Mouse (Mus musculus) neural tube, embryonic 11.5 days (tissue): Measurements from ENCODE around the gene Apela. TPM values are rescaled to one million over a fixed set of nuclear protein-coding genes. Genes with fewer than 3 reads are reported as not detected.

Experiments
- ATAC-seq: fragments of 200-750 bp; cut with Nextera tagmentation; 2 replicates; pipeline ENCODE4 v1.8.0; 2017; ENCODE audit warnings: moderate number of reproducible peaks, mild to moderate bottlenecking, moderate TSS enrichment, moderate library complexity; ENCODE audit not compliant: insufficient read depth, low FRiP score, low TSS enrichment
- DNase-seq: peaks from one replicate; pipeline ENCODE4 v3.0.0-alpha.2; 2015; ENCODE audit warnings: low spot score
- H3K27ac ChIP-seq: fragments of 300-500 bp; sonication (generic); 2 replicates; pipeline ENCODE4 v1.5.1; 2014; ENCODE audit warnings: low read depth, mild to moderate bottlenecking, low read length
- H3K27me3 ChIP-seq: fragments of 300-500 bp; sonication (generic); 2 replicates; pipeline ENCODE4 v1.6.1; 2014; ENCODE audit warnings: mild to moderate bottlenecking, low read length, mixed read lengths; ENCODE audit not compliant: control insufficient read depth, insufficient read depth
- H3K36me3 ChIP-seq: fragments of 300-500 bp; sonication (generic); 2 replicates; pipeline ENCODE4 v1.6.1; 2014; ENCODE audit warnings: mild to moderate bottlenecking, low read length, moderate library complexity, mixed read lengths; ENCODE audit not compliant: control insufficient read depth, insufficient read depth
- H3K4me1 ChIP-seq: fragments of 300-500 bp; sonication (generic); 2 replicates; pipeline ENCODE4 v1.6.1; 2014; ENCODE audit warnings: low read length, mixed read lengths; ENCODE audit not compliant: control insufficient read depth, insufficient read depth
- H3K4me2 ChIP-seq: fragments of 300-500 bp; sonication (generic); 2 replicates; pipeline ENCODE4 v1.6.1; 2014; ENCODE audit warnings: low read depth, mild to moderate bottlenecking, moderate library complexity
- H3K4me3 ChIP-seq: fragments of 300-500 bp; sonication (generic); 2 replicates; pipeline ENCODE4 v1.5.1; 2014; ENCODE audit warnings: low read depth, low read length
- H3K9ac ChIP-seq: fragments of 300-500 bp; sonication (generic); 2 replicates; pipeline ENCODE4 v1.6.1; 2014; ENCODE audit warnings: mild to moderate bottlenecking, low read length
- H3K9me3 ChIP-seq: fragments of 300-500 bp; sonication (generic); 2 replicates; pipeline ENCODE4 v1.6.1; 2016; ENCODE audit warnings: low read length; ENCODE audit not compliant: control insufficient read depth
- WGBS: fragments of 180-500 bp; shearing (Covaris S2); extraction: QIAGEN DNeasy Blood & Tissue Kit; methylation state at CpG from one replicate; pipeline ENCODE4 v1.1.7; 2014; 5-methylcytosine and 5-hydroxymethylcytosine counted together
- polyA plus RNA-seq: library from polyadenylated mRNA; unstranded; fragments of >200 nt; fragmentation: Nextera tagmentation; extraction: Ambion mirVana; gene quantifications from 2 replicates; pipeline ENCODE4 v1.2.1, GENCODE M21; 2014

Apela gene
- polyA plus RNA-seq, 1 experiment from 2014 or later = 10.3 TPM

- ATAC-seq (no peak), DNase-seq (no peak)
- H3K36me3 ChIP-seq = no peaks in the 10 kb centered on the region
- H3K9me3 ChIP-seq = no peaks in the 10 kb centered on the region
- H3K27ac ChIP-seq = no peak overlapping the region
- H3K9ac ChIP-seq = no peak overlapping the region
- no peaks in the 10 kb centered on the region for H3K4me1 ChIP-seq
- WGBS = 44% methylated on average over 2 of the region's 2 CpGs
- H3K27me3 ChIP-seq = no peaks in the 10 kb centered on the region
- no peak overlapping the region for H3K4me3 ChIP-seq
- H3K4me2 ChIP-seq = no peak overlapping the region
Observed at GRCm38 (mm10) chr8:65064071-65064470, 26.9 kb upstream of the Apela start.

- WGBS = 64% methylated on average over 4 of the region's 4 CpGs
- no peaks in the 10 kb centered on the region for H3K4me1 ChIP-seq
- H3K4me2 ChIP-seq = no peak overlapping the region
- H3K36me3 ChIP-seq = no peaks in the 10 kb centered on the region
- H3K27me3 ChIP-seq = no peaks in the 10 kb centered on the region
- no peak overlapping the region for H3K9ac ChIP-seq
- no peaks in the 10 kb centered on the region for H3K9me3 ChIP-seq
- no peak overlapping the region for H3K4me3 ChIP-seq
- DNase-seq (no peak), ATAC-seq (no peak)
- no peak overlapping the region for H3K27ac ChIP-seq
Observed at GRCm38 (mm10) chr8:65062195-65062594, 25.1 kb upstream of the Apela start.

- Histone ChIP-seq H3K4me1 (no peaks in the 10 kb centered on the region), H3K36me3 (no peaks in the 10 kb centered on the region), H3K27ac (no peak overlapping the region), H3K4me3 (no peak overlapping the region), H3K9me3 (no peaks in the 10 kb centered on the region), H3K4me2 (no peak overlapping the region), H3K27me3 (no peaks in the 10 kb centered on the region), H3K9ac (no peak overlapping the region)
- DNase-seq (no peak), ATAC-seq (no peak)
- WGBS = 91% methylated on average over 4 of the region's 4 CpGs
Observed at GRCm38 (mm10) chr8:65056722-65057121, 19.6 kb upstream of the Apela start.

- ATAC-seq (no peak), DNase-seq (no peak)
- WGBS = 43% methylated on average over 5 of the region's 5 CpGs
- no peaks in the 10 kb centered on the region for H3K36me3 ChIP-seq
- H3K9ac ChIP-seq = no peak overlapping the region
- H3K9me3 ChIP-seq = no peaks in the 10 kb centered on the region
- H3K27me3 ChIP-seq = no peaks in the 10 kb centered on the region
- no peak overlapping the region for H3K4me3 ChIP-seq
- H3K4me1 ChIP-seq = no peaks in the 10 kb centered on the region
- H3K27ac ChIP-seq = no peak overlapping the region
- H3K4me2 ChIP-seq = no peak overlapping the region
Observed at GRCm38 (mm10) chr8:65053968-65054367, 16.8 kb upstream of the Apela start.

GRCm38 (mm10) chr8:65053554-65053953, 16.4 kb upstream of the Apela start:
- H3K4me1 ChIP-seq = no peaks in the 10 kb centered on the region
- WGBS = 48% methylated on average over 3 of the region's 3 CpGs
- no peak for ATAC-seq
- no peaks in the 10 kb centered on the region for H3K9me3 ChIP-seq
- DNase-seq = no peak
- H3K4me2 ChIP-seq = no peak overlapping the region
- H3K36me3 ChIP-seq = no peaks in the 10 kb centered on the region
- H3K27me3 ChIP-seq = no peaks in the 10 kb centered on the region
- no peak overlapping the region for H3K4me3 ChIP-seq
- H3K9ac ChIP-seq = no peak overlapping the region
- H3K27ac ChIP-seq = no peak overlapping the region

GRCm38 (mm10) chr8:65047801-65048200, 10.7 kb upstream of the Apela start:
- DNase-seq (no peak), ATAC-seq (no peak)
- H3K27ac ChIP-seq = no peak overlapping the region
- H3K4me1 ChIP-seq = no peaks in the 10 kb centered on the region
- no peak overlapping the region for H3K4me2 ChIP-seq
- no peaks in the 10 kb centered on the region for H3K36me3 ChIP-seq
- no peak overlapping the region for H3K9ac ChIP-seq
- H3K27me3 ChIP-seq = no peaks in the 10 kb centered on the region
- no peaks in the 10 kb centered on the region for H3K9me3 ChIP-seq
- WGBS = 88% methylated on average over 4 of the region's 4 CpGs
- H3K4me3 ChIP-seq = no peak overlapping the region

- ATAC-seq (no peak), DNase-seq (no peak)
- WGBS = 95% methylated on average over 4 of the region's 4 CpGs
- Histone ChIP-seq H3K4me2 (no peak overlapping the region), H3K4me3 (no peak overlapping the region), H3K27ac (no peak overlapping the region), H3K9me3 (no peaks in the 10 kb centered on the region), H3K36me3 (no peaks in the 10 kb centered on the region), H3K9ac (no peak overlapping the region), H3K4me1 (no peaks in the 10 kb centered on the region), H3K27me3 (no peaks in the 10 kb centered on the region)
Observed at GRCm38 (mm10) chr8:65047193-65047592, 10.1 kb upstream of the Apela start.

- Histone ChIP-seq H3K27me3 (no peaks in the 10 kb centered on the region), H3K9me3 (no peaks in the 10 kb centered on the region), H3K36me3 (no peaks in the 10 kb centered on the region), H3K4me3 (no peak overlapping the region), H3K27ac (no peak overlapping the region), H3K4me1 (no peaks in the 10 kb centered on the region), H3K9ac (no peak overlapping the region), H3K4me2 (no peak overlapping the region)
- no peak for ATAC-seq
- WGBS = 48% methylated on average over 5 of the region's 5 CpGs
- DNase-seq = peak; percentile 18
Observed at GRCm38 (mm10) chr8:65046565-65046964, 9.4 kb upstream of the Apela start.

GRCm38 (mm10) chr8:65034136-65034535, 3.0 kb downstream of the Apela start:
- no peak overlapping the region for H3K4me3 ChIP-seq
- H3K27me3 ChIP-seq = no peaks in the 10 kb centered on the region

More at GRCm38 (mm10) chr8:65034136-65034535, 3.0 kb downstream of the Apela start:
- H3K36me3 ChIP-seq = no peaks in the 10 kb centered on the region
- DNase-seq = no peak
- 23% methylated on average over 2 of the region's 2 CpGs for WGBS
- H3K27ac ChIP-seq = no peak overlapping the region
- no peak overlapping the region for H3K4me2 ChIP-seq
- no peak overlapping the region for H3K9ac ChIP-seq
- peaks cover 6% of the 10 kb centered on the region; the same call in 1 of the 2 replicates for H3K4me1 ChIP-seq
- H3K9me3 ChIP-seq = no peaks in the 10 kb centered on the region
- ATAC-seq = no peak
